Mouse (Mus musculus): ENCODE data around the gene Prkcb. TPM values are rescaled to one million over a fixed set of nuclear protein-coding genes. Genes with fewer than 3 reads are reported as not detected.

The Prkcb gene
- polyA plus RNA-seq, 1 experiment = 10.9 TPM

DNA sequence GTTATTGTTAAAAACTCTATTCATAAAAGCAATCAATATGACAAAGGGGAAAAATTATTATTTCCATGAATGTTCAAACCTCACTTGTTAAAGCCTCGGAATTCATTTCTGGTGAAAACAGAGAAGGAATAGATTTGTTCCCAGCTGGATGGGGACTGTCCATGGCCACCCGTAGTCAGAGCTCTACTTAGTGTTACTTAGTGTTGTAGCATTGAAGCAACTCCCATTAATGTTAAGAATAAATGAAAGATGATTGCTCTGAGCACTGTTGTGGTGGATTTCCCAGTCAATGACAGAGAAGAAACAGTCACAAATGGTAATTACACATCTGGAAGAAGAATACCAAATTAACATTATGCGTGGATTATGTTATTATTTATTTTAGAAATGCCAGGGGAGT lies 89.4 kb downstream of the Prkcb start:
- H3K4me1 ChIP-seq (ENCODE audit: control insufficient read depth, insufficient read depth, low read length) = no peaks in the 10 kb centered on the region
- TF ChIP-seq CTCF (IDR thresholded peaks at IDR 0.05; ENCODE audit: insufficient read depth, low read length) = no peak
- no peak for TF ChIP-seq POLR2A (IDR thresholded peaks at IDR 0.05; ENCODE audit: borderline replicate concordance, extremely low read depth, low read depth, low read length)
- WGBS = 72% methylated on average over 3 of the region's 3 CpGs
- DNase-seq = no peak
- H3K4me3 ChIP-seq (replicated peaks; ENCODE audit: extremely low read depth, low read depth, low read length) = no peak overlapping the region

DNA sequence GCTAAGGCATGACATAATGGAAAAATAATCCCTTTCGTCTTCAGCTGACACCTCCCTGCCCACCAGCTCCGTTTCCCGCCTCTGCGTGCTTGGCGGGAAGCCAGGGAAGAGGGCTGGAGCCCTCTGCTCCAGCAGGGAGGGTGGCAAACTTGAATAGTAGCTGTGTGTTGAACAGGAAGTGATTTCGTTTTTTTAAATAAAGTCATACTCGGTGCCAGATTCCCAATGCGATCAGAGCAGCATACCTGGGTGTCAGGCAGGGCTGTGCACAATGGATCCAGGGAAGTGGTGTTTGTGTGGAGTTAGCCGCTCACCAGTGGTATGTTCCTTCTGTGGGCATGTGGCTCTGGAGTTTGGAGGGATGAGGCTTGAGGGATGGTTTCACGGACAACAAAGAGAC lies 89.9 kb downstream of the Prkcb start:
- 13% methylated on average over 10 of the region's 10 CpGs for whole genome bisulfite sequencing
- Histone ChIP-seq H3K4me3 (replicated peaks; ENCODE audit: extremely low read depth, low read depth, low read length) (no peak overlapping the region), H3K4me1 (ENCODE audit: control insufficient read depth, insufficient read depth, low read length) (no peaks in the 10 kb centered on the region)
- TF ChIP-seq POLR2A (IDR thresholded peaks at IDR 0.05; ENCODE audit: borderline replicate concordance, extremely low read depth, low read depth, low read length) = no peak
- TF ChIP-seq CTCF (IDR thresholded peaks at IDR 0.05; ENCODE audit: insufficient read depth, low read length) = no peak
- DNase-seq = no peak

DNA sequence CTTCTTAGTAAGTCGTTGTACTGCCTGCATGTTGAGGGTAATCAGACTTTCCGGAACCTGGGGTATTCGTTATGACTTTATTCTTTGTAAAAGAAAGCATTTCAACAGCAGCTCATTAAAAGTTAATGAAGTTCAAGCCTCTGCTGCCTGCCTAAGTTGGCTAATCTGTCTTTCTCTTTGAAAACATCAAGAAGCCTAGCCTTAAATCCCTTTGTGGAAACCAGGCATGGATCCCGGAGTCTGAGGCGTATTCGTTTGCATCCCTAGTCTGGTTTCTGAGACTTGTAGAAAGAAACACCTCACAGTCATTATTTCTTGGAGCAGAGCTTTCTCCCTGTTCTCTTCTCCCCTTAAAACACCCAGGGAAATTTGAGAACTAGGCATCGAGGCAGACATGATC lies 90.7 kb downstream of the Prkcb start:
- DNase-seq = no peak
- Histone ChIP-seq H3K4me3 (replicated peaks; ENCODE audit: extremely low read depth, low read depth, low read length) (no peak overlapping the region), H3K4me1 (ENCODE audit: control insufficient read depth, insufficient read depth, low read length) (no peaks in the 10 kb centered on the region)
- WGBS = 72% methylated on average over 7 of the region's 7 CpGs
- TF ChIP-seq POLR2A (IDR thresholded peaks at IDR 0.05; ENCODE audit: borderline replicate concordance, extremely low read depth, low read depth, low read length) (no peak), CTCF (IDR thresholded peaks at IDR 0.05; ENCODE audit: insufficient read depth, low read length) (no peak)

DNA sequence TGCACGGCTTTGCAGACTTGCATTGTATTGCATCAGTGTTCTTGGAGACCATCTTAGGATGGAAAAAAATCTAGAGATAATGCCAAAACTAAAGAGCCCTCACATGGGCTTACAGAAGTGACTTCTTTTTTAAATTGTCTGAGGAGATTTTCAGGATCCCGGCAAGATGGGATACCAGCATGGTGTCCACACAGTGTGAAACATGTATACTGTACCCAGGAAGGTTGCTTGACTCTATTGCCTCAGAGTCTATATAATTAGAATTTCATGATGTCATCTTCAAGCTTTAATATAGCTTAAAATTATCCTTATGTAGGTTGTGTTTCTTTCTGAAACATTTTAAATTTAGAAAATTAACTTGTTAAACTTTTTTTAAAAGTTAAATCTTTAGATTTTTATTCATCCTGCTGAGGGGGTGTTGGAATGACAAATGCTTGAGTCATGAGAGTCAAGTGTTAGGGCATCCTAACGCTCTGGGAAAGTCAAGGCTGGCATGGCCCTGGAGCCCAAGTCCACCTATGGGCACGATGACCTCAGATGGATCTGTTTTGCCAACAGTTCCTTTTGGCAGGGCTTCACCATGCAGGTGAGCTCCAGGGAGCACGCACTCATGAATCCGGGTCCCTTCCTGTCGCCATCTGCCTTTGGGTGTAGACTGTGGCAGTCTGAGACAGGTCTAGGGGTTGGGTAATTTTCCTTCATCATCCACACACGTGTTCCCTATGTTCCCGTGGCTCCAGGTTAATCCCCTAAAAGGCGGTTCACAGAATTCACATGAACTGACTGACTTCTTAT lies 92.0 kb downstream of the Prkcb start:
- Histone ChIP-seq H3K4me1 (ENCODE audit: control insufficient read depth, insufficient read depth, low read length) (no peaks in the 10 kb centered on the region), H3K4me3 (replicated peaks; ENCODE audit: extremely low read depth, low read depth, low read length) (no peak overlapping the region)
- no peak for TF ChIP-seq POLR2A (IDR thresholded peaks at IDR 0.05; ENCODE audit: borderline replicate concordance, extremely low read depth, low read depth, low read length)
- WGBS = 78% methylated on average over 10 of the region's 10 CpGs
- DNase-seq = no peak

DNA sequence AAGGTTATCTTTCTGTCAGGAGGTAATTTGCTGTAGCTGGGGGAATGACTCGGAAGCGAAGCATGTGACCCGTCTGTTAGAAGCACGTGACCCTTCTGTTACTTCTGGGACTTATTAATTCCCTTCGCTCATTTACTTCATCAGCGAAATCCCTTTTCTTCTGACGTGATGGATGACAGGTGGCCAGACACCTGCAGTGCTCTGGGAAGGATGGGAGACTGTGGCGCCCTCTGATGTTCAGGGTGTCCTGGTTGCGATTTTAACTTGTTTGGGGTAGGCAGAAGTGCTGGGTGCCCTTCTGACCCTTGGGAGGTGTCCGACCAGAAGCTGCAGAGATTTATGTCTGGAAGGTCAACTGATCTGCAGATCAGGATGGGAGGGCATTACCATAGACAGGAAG lies 93.0 kb downstream of the Prkcb start:
- TF ChIP-seq CTCF (IDR thresholded peaks at IDR 0.05; ENCODE audit: insufficient read depth, low read length) (no peak), POLR2A (IDR thresholded peaks at IDR 0.05; ENCODE audit: borderline replicate concordance, extremely low read depth, low read depth, low read length) (no peak)
- DNase-seq = no peak
- Histone ChIP-seq H3K4me3 (replicated peaks; ENCODE audit: extremely low read depth, low read depth, low read length) (no peak overlapping the region), H3K4me1 (ENCODE audit: control insufficient read depth, insufficient read depth, low read length) (no peaks in the 10 kb centered on the region)
- WGBS = 54% methylated on average over 10 of the region's 10 CpGs

DNA sequence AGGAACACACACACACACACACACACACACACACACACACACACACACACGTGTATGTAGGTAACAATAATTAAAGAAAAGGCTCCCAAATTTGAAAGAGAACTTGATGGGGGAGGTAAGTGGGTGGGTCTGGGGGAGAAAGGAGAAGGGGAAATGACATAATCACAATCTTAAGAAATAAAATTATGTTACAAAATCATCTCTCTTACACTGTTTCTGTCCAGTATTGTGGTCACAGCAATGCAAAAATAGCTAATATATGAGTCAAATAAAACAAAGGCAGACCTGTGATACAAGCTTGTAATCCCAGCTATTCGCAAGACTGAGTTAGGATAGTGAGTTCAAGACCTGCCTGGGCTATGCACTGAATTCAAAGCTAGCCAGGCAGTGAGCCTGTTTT lies 94.7 kb downstream of the Prkcb start:
- WGBS = 59% methylated on average over 2 of the region's 2 CpGs
- no peaks in the 10 kb centered on the region for H3K4me1 ChIP-seq (ENCODE audit: control insufficient read depth, insufficient read depth, low read length)
- TF ChIP-seq CTCF (IDR thresholded peaks at IDR 0.05; ENCODE audit: insufficient read depth, low read length) (no peak), POLR2A (IDR thresholded peaks at IDR 0.05; ENCODE audit: borderline replicate concordance, extremely low read depth, low read depth, low read length) (no peak)
- no peak overlapping the region for H3K4me3 ChIP-seq (replicated peaks; ENCODE audit: extremely low read depth, low read depth, low read length)
- DNase-seq = no peak

DNA sequence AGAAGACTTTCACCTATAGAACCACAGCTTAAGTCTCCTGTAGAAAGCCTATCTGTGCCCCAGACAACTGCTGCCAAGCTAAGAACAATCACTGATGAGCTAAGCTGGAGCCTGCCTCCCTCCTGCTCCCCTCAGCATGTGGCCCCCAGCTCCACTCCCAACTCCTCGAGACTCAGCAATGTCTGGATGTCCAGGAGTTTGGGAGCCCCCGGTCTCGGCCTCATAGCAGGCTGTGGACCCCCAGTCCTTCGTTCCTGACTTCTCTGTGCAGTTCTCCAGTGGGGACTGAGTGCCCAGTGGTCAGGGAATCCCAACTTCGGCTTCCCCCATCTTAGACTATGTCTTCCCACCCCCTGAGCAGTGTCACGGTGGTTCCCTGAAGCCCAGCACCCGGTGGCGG lies 96.3 kb downstream of the Prkcb start:
- Histone ChIP-seq H3K4me3 (replicated peaks; ENCODE audit: extremely low read depth, low read depth, low read length) (no peak overlapping the region), H3K4me1 (ENCODE audit: control insufficient read depth, insufficient read depth, low read length) (no peaks in the 10 kb centered on the region)
- WGBS = 81% methylated on average over 8 of the region's 8 CpGs
- TF ChIP-seq CTCF (IDR thresholded peaks at IDR 0.05; ENCODE audit: insufficient read depth, low read length) = no peak
- no peak for TF ChIP-seq POLR2A (IDR thresholded peaks at IDR 0.05; ENCODE audit: borderline replicate concordance, extremely low read depth, low read depth, low read length)
- no peak for DNase-seq

DNA sequence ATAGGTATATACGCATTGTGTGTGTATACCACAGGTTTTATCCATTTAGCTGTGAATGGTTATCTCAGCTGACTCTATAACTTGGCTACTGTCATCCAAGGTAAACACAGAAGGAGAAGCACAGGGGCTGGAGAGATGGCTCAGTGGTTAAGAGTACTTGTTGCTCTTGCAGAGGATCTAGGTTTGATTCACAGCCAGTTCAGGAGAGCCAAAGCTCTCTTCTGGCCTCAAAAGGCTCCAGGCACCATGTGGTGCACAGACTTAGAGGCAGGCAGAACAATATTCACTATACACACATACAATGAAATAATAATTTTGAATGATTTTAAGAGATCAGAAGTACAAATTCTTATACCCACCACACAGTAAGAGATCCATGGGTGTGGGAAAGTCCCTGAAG lies 98.0 kb downstream of the Prkcb start:
- WGBS = 87% methylated on average over 1 of the region's 1 CpGs

DNA sequence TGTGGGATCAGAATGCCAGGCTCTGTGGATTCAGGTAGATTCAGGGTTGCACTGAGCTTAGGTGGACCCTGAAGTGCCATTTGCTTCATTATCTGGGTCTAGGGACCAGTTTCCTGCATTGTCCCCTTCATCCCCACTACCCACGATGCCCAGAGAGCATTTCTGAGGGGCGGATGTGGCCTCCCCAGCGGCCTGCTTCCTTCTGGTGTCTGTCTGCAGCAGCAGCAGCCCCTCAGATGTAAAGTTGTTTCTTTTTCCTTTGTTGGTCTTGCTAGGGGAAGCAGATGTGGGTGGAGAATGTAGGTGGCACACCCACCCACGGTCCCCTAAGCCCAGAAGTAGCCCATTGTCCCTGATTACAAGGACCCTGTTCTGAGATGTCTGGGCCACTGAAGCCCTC lies 99.3 kb downstream of the Prkcb start:
- Histone ChIP-seq H3K4me1 (ENCODE audit: control insufficient read depth, insufficient read depth, low read length) (no peaks in the 10 kb centered on the region), H3K4me3 (replicated peaks; ENCODE audit: extremely low read depth, low read depth, low read length) (no peak overlapping the region)
- DNase-seq = no peak
- no peak for TF ChIP-seq POLR2A (IDR thresholded peaks at IDR 0.05; ENCODE audit: borderline replicate concordance, extremely low read depth, low read depth, low read length)
- TF ChIP-seq CTCF (IDR thresholded peaks at IDR 0.05; ENCODE audit: insufficient read depth, low read length) = no peak
- WGBS = 53% methylated on average over 4 of the region's 4 CpGs

More for the DNA sequence above, 98.0 kb downstream of the Prkcb start:
- no peak for TF ChIP-seq POLR2A (IDR thresholded peaks at IDR 0.05; ENCODE audit: borderline replicate concordance, extremely low read depth, low read depth, low read length)
- no peak for TF ChIP-seq CTCF (IDR thresholded peaks at IDR 0.05; ENCODE audit: insufficient read depth, low read length)
- H3K4me3 ChIP-seq (replicated peaks; ENCODE audit: extremely low read depth, low read depth, low read length) = no peak overlapping the region
- no peaks in the 10 kb centered on the region for H3K4me1 ChIP-seq (ENCODE audit: control insufficient read depth, insufficient read depth, low read length)
- DNase-seq = no peak

DNA sequence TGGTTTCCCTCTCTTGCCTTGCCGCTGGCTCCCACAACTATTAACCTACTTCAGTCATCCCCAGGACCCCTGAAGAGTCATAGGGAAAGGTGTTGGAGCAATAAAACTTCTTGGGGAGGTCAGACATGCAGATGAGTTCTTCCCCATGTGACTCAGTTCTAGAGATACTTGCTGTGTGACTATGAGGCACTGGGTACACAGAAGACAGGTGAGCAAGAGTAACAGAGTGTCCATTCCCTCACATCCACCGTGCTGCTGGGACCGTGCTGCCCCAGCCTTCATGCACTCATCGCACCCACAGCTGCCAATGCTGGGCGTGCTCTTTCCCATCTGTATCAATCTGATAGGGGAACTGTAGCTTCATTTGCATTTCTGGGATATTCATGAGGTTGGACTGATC lies 100.3 kb downstream of the Prkcb start:
- DNase-seq = no peak
- 79% methylated on average over 5 of the region's 5 CpGs for WGBS

More for the DNA sequence above, 100.3 kb downstream of the Prkcb start:
- H3K4me3 ChIP-seq (replicated peaks; ENCODE audit: extremely low read depth, low read depth, low read length) = no peak overlapping the region
- no peaks in the 10 kb centered on the region for H3K4me1 ChIP-seq (ENCODE audit: control insufficient read depth, insufficient read depth, low read length)
- no peak for TF ChIP-seq CTCF (IDR thresholded peaks at IDR 0.05; ENCODE audit: insufficient read depth, low read length)
- TF ChIP-seq POLR2A (IDR thresholded peaks at IDR 0.05; ENCODE audit: borderline replicate concordance, extremely low read depth, low read depth, low read length) = no peak

All from lung, adult 2 months (tissue).